13 mouse cellular contexts compared by ENCODE assay signal in genomic region chr6:87906632-87907031, GRCm38 (mm10). TPM values are rescaled to one million over a fixed set of nuclear protein-coding genes. Genes with fewer than 3 reads are reported as not detected.
DNase-seq lines count a peak whose midpoint lies in the region; ATAC-seq and TF ChIP-seq lines count a peak whose summit lies in the region.
"Had no signal": no experiment of that assay in that cellular context is flagged by ENCODE, and none has a peak within 500 bp of the region (broad histone marks: within the 10 kb centered on the region; RNA-seq: fewer than 3 reads in every experiment).

No protein-coding gene starts in this region.

- H3K27me3 ChIP-seq in limb, embryonic 11.5 days (ENCODE audit: control insufficient read depth, insufficient read depth, low read length): no peaks in the 10 kb centered on the region
- no peaks in the 10 kb centered on the region for H3K27me3 ChIP-seq in limb, embryonic 10.5 days (ENCODE audit: low read depth, poor library complexity, severe bottlenecking)
- H3K27me3 ChIP-seq: stomach, embryonic 15.5 days had no signal

- no peak for ATAC-seq in limb, embryonic 11.5 days (ENCODE audit: insufficient number of reproducible peaks, low FRiP score, low TSS enrichment, low read depth)
- ATAC-seq: hindbrain, embryonic 16.5 days had no signal

- no peak for TF ChIP-seq POLR2A in cortical plate, adult 2 months (IDR thresholded peaks at IDR 0.05; ENCODE audit: extremely low read depth, insufficient read depth, low read length)

- no peak overlapping the region for H3K4me2 ChIP-seq in limb, embryonic 11.5 days (ENCODE audit: low read depth, severe bottlenecking)
- H3K4me2 ChIP-seq: stomach, embryonic 15.5 days had no signal

- peak; percentile 20 for DNase-seq in embryo, embryonic 11 days
- no peak for DNase-seq in embryo, embryonic 10 days (ENCODE audit: low spot score)
- peak; percentile 28 for DNase-seq in limb, embryonic 11.5 days (ENCODE audit: low spot score)
- DNase-seq in limb, embryonic 10.5 days (ENCODE audit: low spot score): no peak
- peak; percentile 51 to 53 for DNase-seq in B cell, adult 2 months
- no peak for DNase-seq in cerebellum, adult 8-10 months
- no peak for DNase-seq in cerebellum, postnatal 36 days
- DNase-seq: adrenal gland, postnatal 10 days; cerebellum, adult 9-11 months; lung, adult 18-20 months had no signal

- H3K9me3 ChIP-seq in limb, embryonic 11.5 days (ENCODE audit: control insufficient read depth, low read length): no peaks in the 10 kb centered on the region
- no peaks in the 10 kb centered on the region for H3K9me3 ChIP-seq in limb, embryonic 10.5 days (replicated peaks)
- H3K9me3 ChIP-seq: stomach, embryonic 15.5 days had no signal

- H3K4me3 ChIP-seq in limb, embryonic 11.5 days (ENCODE audit: low read depth, low read length): no peak overlapping the region
- no peak overlapping the region for H3K4me3 ChIP-seq in limb, embryonic 10.5 days
- H3K4me3 ChIP-seq in cortical plate, adult 2 months (ENCODE audit: insufficient read depth, low read length): no peak overlapping the region
- H3K4me3 ChIP-seq: stomach, embryonic 15.5 days had no signal

- H3K9ac ChIP-seq in limb, embryonic 11.5 days (ENCODE audit: low read length): no peak overlapping the region
- H3K9ac ChIP-seq: stomach, embryonic 15.5 days had no signal

- H3K36me3 ChIP-seq in limb, embryonic 11.5 days (ENCODE audit: control insufficient read depth, insufficient read depth, low read length): peaks cover 56% of the 10 kb centered on the region
- H3K36me3 ChIP-seq in limb, embryonic 10.5 days: peaks cover 98% of the 10 kb centered on the region

- WGBS in limb, embryonic 11.5 days: 69% methylated on average over 5 of the region's 5 CpGs
- 70% methylated on average over 5 of the region's 5 CpGs for WGBS in limb, embryonic 10.5 days

- no peak overlapping the region for H3K27ac ChIP-seq in limb, embryonic 11.5 days (replicated peaks; ENCODE audit: low read depth, low read length)
- no peak overlapping the region for H3K27ac ChIP-seq in limb, embryonic 10.5 days
- H3K27ac ChIP-seq in cortical plate, adult 2 months (ENCODE audit: insufficient read depth, low read length): no peak overlapping the region
- H3K27ac ChIP-seq: stomach, embryonic 15.5 days had no signal

- peak; percentile 34; the same call in 1 of the 2 replicates for TF ChIP-seq CTCF in cortical plate, adult 2 months (IDR thresholded peaks at IDR 0.05; ENCODE audit: extremely low read depth, insufficient read depth, low read length)

- H3K4me1 ChIP-seq in limb, embryonic 11.5 days (ENCODE audit: control insufficient read depth, insufficient read depth, low read length): no peaks in the 10 kb centered on the region
- H3K4me1 ChIP-seq in limb, embryonic 10.5 days: no peaks in the 10 kb centered on the region
- peaks cover 3% of the 10 kb centered on the region; the same call in 1 of the 2 replicates for H3K4me1 ChIP-seq in cortical plate, adult 2 months (ENCODE audit: control insufficient read depth, insufficient read depth, low read length)
- H3K4me1 ChIP-seq: stomach, embryonic 15.5 days had no signal

RNA-seq across cellular contexts. Expression of gene Hmces, which starts 7.1 kb away (rescaled TPM):
- 77.5 and 77.6 TPM in 2 replicates for polyA plus RNA-seq in limb, embryonic 11.5 days (2014; fragmentation: Nextera tagmentation; extraction: Ambion mirVana)
- 72.7 and 81.9 TPM in 2 replicates for polyA plus RNA-seq in limb, embryonic 10.5 days (2016; fragmentation: Nextera tagmentation; extraction: Ambion mirVana)
- 39.8 and 44.0 TPM in 2 replicates for polyA plus RNA-seq in cortical plate, adult 2 months (2012; rRNA removed)

RNA-seq across cellular contexts. Expression of gene Copg1, which starts 19.0 kb away (rescaled TPM):
- polyA plus RNA-seq in limb, embryonic 11.5 days (2014; fragmentation: Nextera tagmentation; extraction: Ambion mirVana): 150 and 163 TPM in 2 replicates
- polyA plus RNA-seq in limb, embryonic 10.5 days (2016; fragmentation: Nextera tagmentation; extraction: Ambion mirVana): 153 and 174 TPM in 2 replicates
- polyA plus RNA-seq in cortical plate, adult 2 months (2012; rRNA removed): 163 and 165 TPM in 2 replicates

RNA-seq across cellular contexts. Expression of gene Cnbp, which starts 55.7 kb away (rescaled TPM):
- 1,357 and 1,371 TPM in 2 replicates for polyA plus RNA-seq in limb, embryonic 11.5 days (2014; fragmentation: Nextera tagmentation; extraction: Ambion mirVana)
- polyA plus RNA-seq in limb, embryonic 10.5 days (2016; fragmentation: Nextera tagmentation; extraction: Ambion mirVana): 1,415 and 1,701 TPM in 2 replicates
- 303 and 320 TPM in 2 replicates for polyA plus RNA-seq in cortical plate, adult 2 months (2012; rRNA removed)

Comparison
In these comparisons a context has a peak if more than half of its experiments do, and no peak if none do; other contexts are left out.
1. DNase-seq: peak in embryo, embryonic 11 days (single experiment), limb, embryonic 11.5 days (single experiment) and B cell, adult 2 months (2 of 2); none in embryo, embryonic 10 days (single experiment), limb, embryonic 10.5 days (single experiment), cerebellum, adult 8-10 months (single experiment) and cerebellum, postnatal 36 days (0 of 2).